Mouse (Mus musculus) hindbrain, postnatal 0 days (tissue): ENCODE results near the gene Atp5f1. TPM values are rescaled to one million over a fixed set of nuclear protein-coding genes. Genes with fewer than 3 reads are reported as not detected.
A peak's percentile ranks its signal among the peaks of the same experiment; 100 is the strongest.

ENCODE experiments used
- ATAC-seq: fragments of 200-750 bp; cut with Nextera tagmentation; 2 replicates; pipeline ENCODE4 v1.8.0; 2017; ENCODE audit warnings: mild to moderate bottlenecking, moderate TSS enrichment, moderate library complexity
- DNase-seq: peaks from one replicate; pipeline ENCODE4 v3.0.0-alpha.2; 2015; ENCODE audit warnings: low spot score
- H3K27ac ChIP-seq: fragments of 300-500 bp; sonication (generic); 2 replicates; pipeline ENCODE4 v1.5.1; 2014; ENCODE audit warnings: mild to moderate bottlenecking
- H3K27me3 ChIP-seq: fragments of 300-500 bp; sonication (generic); 2 replicates; pipeline ENCODE4 v1.6.1; 2014; ENCODE audit warnings: low read length, mixed read lengths; ENCODE audit not compliant: insufficient read depth
- H3K36me3 ChIP-seq: fragments of 300-500 bp; sonication (generic); 2 replicates; pipeline ENCODE4 v1.6.1; 2014; ENCODE audit warnings: low read length, mixed read lengths; ENCODE audit not compliant: insufficient read depth
- H3K4me1 ChIP-seq: fragments of 300-500 bp; sonication (generic); 2 replicates; pipeline ENCODE4 v1.6.1; 2014; ENCODE audit warnings: antibody characterized with exemption, low read length, mixed read lengths; ENCODE audit not compliant: insufficient read depth
- H3K4me2 ChIP-seq: fragments of 300-500 bp; sonication (generic); 2 replicates; pipeline ENCODE4 v1.6.1; 2014; ENCODE audit warnings: low read depth, mild to moderate bottlenecking, low read length, moderate library complexity, mixed read lengths
- H3K4me3 ChIP-seq: fragments of 300-500 bp; sonication (generic); 2 replicates; pipeline ENCODE4 v1.5.1; 2014; ENCODE audit warnings: low read length
- H3K9ac ChIP-seq: fragments of 300-500 bp; sonication (generic); replicated peaks from 2 replicates; pipeline ENCODE4 v1.6.1; 2014; ENCODE audit warnings: mild to moderate bottlenecking, low read length, moderate library complexity, mixed read lengths
- H3K9me3 ChIP-seq: fragments of 300-500 bp; sonication (generic); 2 replicates; pipeline ENCODE4 v1.6.1; 2016; ENCODE audit warnings: low read length, mixed read lengths
- CTCF ChIP-seq: IDR thresholded peaks from 2 replicates; pipeline ENCODE4 v1.5.1; 2016; ENCODE audit warnings: antibody characterized with exemption, control low read depth, low read depth
- WGBS: fragments of 180-500 bp; shearing (Covaris S2); extraction: QIAGEN DNeasy Blood & Tissue Kit; methylation state at CpG from one replicate; pipeline ENCODE4 v1.1.7; 2014; 5-methylcytosine and 5-hydroxymethylcytosine counted together
- polyA plus RNA-seq: library from polyadenylated mRNA; unstranded; fragments of >200 nt; fragmentation: Nextera tagmentation; extraction: Ambion mirVana; gene quantifications from 2 replicates; pipeline ENCODE4 v1.2.1, GENCODE M21; 2015
- total RNA-seq: library from RNA; depleted of rRNA; stranded (reverse); fragments of >200 nt; gene quantifications from 2 replicates; pipeline ENCODE4 v1.2.3, GENCODE M21; 2014

Atp5f1 gene
- total and polyA plus RNA-seq, 2 experiments from 2014 or later = 233 to 607 TPM

DNA sequence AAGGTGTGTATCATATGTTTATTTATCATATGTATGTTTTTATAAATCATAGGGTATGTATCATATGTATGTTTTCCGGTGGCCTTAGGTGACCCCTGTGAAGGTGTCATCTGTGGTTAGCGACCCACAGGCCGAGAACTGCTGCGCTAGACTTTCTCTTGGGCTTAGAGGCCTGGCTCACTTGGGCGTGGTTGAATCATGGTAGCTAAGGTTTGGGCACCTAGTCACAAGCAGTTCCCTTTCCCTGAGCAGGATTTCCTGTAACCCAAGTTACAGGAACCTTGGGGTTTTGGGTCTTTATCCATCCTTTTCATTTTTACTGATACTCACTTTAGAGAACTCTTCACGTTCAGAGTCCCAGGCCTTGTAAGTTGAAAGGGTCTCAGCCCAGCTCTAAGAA, 59.6 kb downstream of the Atp5f1 start:
- no peak overlapping the region for H3K9ac ChIP-seq
- no peak for TF ChIP-seq CTCF
- DNase-seq (no peak), ATAC-seq (no peak)
- no peaks in the 10 kb centered on the region for H3K9me3 ChIP-seq
- no peaks in the 10 kb centered on the region for H3K36me3 ChIP-seq
- no peaks in the 10 kb centered on the region for H3K4me1 ChIP-seq
- no peaks in the 10 kb centered on the region for H3K27me3 ChIP-seq
- no peak overlapping the region for H3K4me2 ChIP-seq
- H3K27ac ChIP-seq = no peak overlapping the region
- no peak overlapping the region for H3K4me3 ChIP-seq
- 78% methylated on average over 6 of the region's 6 CpGs for WGBS

DNA sequence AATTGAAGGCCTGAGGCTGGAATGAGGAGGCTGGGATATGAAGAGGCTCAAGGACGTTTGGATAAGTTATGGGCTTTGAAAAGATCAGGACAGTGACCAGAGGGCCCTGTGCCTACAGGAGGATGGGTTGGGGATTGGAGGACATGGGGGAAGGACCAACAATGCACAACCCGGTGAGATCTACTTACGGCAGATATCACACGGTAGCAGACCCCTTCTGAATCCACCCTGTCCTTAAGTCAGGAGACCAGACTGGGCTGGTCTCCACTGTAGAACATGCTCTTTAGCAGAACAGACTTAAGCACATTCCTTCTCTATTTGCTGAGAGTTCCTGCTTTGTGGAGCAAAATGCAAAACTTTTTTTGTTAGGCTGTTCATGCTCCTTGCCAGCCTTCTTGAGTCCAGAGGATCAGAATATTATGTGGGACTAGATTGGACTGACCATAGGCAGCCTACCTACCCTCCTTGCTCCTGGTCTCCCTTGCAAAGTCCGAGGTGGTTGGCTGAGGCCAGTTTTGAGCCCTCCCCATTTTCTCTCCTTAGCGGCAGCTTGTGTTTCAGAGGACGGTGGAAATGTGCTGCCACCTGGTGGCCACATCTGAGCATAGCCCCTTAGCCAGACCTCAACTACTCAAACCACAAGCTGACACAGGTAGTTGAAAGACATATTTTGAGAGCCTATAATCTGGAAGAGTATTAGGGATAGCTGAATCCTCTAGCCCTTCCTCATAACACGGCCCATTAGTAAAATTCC, 60.3 kb downstream of the Atp5f1 start:
- H3K36me3 ChIP-seq = no peaks in the 10 kb centered on the region
- WGBS = 43% methylated on average over 8 of the region's 8 CpGs
- no peak overlapping the region for H3K4me2 ChIP-seq
- no peak overlapping the region for H3K4me3 ChIP-seq
- ATAC-seq (peak; percentile 82), DNase-seq (peak; percentile 89)
- H3K9me3 ChIP-seq = no peaks in the 10 kb centered on the region
- peaks cover 3% of the 10 kb centered on the region; the same call in 1 of the 2 replicates for H3K4me1 ChIP-seq
- no peak overlapping the region for H3K9ac ChIP-seq
- no peak overlapping the region for H3K27ac ChIP-seq
- no peaks in the 10 kb centered on the region for H3K27me3 ChIP-seq
- TF ChIP-seq CTCF = peak; percentile 97

DNA sequence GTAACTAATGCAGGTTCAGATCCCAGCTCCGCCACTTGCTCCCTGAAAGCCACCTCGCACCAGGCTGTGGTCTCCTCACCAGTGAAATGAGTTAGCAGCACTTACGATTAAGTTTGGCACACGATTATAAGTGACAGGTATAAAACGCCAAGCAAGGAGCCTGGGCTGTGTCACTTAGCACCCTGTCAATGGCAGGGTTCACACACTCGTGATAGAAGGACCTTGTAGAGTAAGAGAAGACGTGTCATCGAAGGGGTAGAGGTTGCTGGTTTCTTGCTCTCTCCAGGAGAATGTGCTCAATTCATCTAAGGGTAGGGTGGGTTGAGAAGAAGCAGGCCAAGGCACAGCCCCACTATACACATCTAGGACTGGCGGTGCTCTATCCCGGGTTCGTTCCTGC, 61.0 kb downstream of the Atp5f1 start:
- H3K9ac ChIP-seq = no peak overlapping the region
- no peaks in the 10 kb centered on the region for H3K9me3 ChIP-seq
- WGBS = 94% methylated on average over 11 of the region's 11 CpGs
- no peak for ATAC-seq
- no peaks in the 10 kb centered on the region for H3K36me3 ChIP-seq
- no peak overlapping the region for H3K4me2 ChIP-seq
- no peak for TF ChIP-seq CTCF
- H3K27me3 ChIP-seq = no peaks in the 10 kb centered on the region
- no peak overlapping the region for H3K27ac ChIP-seq
- no peak for DNase-seq
- peaks cover 3% of the 10 kb centered on the region; the same call in 1 of the 2 replicates for H3K4me1 ChIP-seq
- H3K4me3 ChIP-seq = no peak overlapping the region

DNA sequence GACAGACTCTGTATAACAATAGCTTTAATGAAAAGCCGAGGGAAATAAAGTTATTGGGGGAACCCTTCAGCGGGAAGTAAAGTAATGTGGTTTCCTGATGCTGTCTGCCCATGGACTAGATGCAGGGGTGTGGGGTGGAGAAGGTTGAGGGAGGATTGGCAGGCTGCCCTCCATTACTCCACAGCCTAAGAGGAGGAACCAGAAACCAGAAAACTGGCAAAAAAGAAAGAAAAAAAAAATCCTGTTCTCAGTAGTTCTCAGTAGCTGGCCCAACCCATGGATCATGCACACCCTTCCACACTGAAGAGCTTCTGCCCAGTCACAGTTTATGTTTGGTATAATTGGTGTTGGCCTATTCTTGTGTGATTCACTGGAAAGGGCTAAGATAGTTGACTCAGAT, 61.6 kb downstream of the Atp5f1 start:
- WGBS = 77% methylated on average over 2 of the region's 2 CpGs
- Histone ChIP-seq H3K9me3 (no peaks in the 10 kb centered on the region), H3K27me3 (no peaks in the 10 kb centered on the region), H3K36me3 (no peaks in the 10 kb centered on the region), H3K27ac (no peak overlapping the region), H3K4me1 (peaks cover 3% of the 10 kb centered on the region; the same call in 1 of the 2 replicates), H3K9ac (no peak overlapping the region), H3K4me2 (no peak overlapping the region), H3K4me3 (no peak overlapping the region)
- ATAC-seq (no peak), DNase-seq (no peak)
- no peak for TF ChIP-seq CTCF

DNA sequence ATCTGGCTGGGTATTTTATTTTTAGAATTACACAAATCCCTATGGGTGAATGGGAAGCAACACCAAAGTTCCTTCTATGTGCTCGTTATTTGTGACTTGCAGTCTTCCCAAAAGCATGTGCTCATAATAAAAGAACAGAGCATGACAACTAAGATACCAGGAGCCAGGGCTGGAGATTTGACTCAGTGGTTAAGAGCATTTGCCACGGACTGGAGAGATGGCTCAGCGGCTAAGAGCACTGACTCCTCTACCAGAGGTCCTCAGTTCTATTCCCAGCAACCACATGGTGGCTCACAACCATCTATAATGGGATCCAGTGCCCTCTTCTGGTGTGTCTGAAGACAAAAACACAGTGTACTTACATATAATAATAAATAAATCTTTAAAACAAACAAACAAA, 63.1 kb downstream of the Atp5f1 start:
- ATAC-seq = no peak
- H3K9ac ChIP-seq = no peak overlapping the region
- TF ChIP-seq CTCF = no peak
- no peaks in the 10 kb centered on the region for H3K36me3 ChIP-seq
- H3K9me3 ChIP-seq = no peaks in the 10 kb centered on the region
- H3K4me1 ChIP-seq = peaks cover 3% of the 10 kb centered on the region; the same call in 1 of the 2 replicates
- DNase-seq = no peak
- H3K4me3 ChIP-seq = no peak overlapping the region
- no peaks in the 10 kb centered on the region for H3K27me3 ChIP-seq
- WGBS = 81% methylated on average over 3 of the region's 3 CpGs
- H3K27ac ChIP-seq = no peak overlapping the region
- H3K4me2 ChIP-seq = no peak overlapping the region

DNA sequence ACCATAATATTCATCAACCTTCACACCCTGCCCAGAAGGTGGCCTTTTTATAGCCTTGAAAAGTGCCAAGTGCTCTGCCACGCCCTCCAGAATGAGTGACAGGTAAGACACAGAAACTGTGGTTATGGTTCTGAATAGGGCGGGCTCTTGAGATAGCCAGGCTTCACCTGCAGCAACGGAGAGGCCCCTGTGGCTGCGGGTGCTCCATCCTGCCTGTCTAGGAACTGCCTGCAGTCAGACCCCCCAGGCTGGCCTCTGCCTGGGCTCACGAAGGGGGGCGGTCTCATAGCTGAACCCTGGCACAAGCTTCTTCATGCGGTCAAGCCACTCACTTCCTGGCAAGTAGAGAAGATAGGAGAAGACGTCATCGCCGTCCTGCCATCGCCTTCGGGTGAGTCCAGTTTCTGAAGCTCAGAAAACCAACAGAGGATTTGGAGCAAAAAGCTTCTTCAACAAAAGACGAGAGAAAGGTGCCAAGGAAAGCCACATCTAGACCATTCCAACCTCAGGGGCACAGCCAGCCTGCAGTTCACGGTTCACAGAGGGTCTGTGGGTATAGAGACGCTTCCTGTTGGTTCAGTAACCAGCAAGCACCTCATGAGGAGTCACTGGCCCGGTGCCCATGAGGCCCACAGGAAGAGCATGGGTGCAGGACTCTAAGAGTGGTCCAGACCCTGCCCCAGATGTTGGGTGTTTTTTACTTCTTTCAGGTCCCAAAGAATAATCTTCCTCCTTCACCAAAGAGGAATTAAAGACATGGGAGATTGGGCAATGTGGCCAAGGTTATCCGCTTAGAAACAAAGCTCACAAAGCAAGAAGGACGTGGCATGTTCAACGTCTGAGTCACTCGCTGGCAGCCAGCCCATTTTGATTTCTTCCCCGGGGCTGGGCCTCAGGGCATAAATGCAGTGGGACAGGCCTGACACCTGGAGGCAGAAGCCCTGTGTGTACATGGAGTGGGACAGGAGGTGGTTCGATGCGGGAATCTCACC, 65.0 kb downstream of the Atp5f1 start:
- 75% methylated on average over 23 of the region's 23 CpGs for whole genome bisulfite sequencing
- DNase-seq (peak; percentile 60), ATAC-seq (peak; percentile 21; the same call in 1 of the 2 replicates)
- Histone ChIP-seq H3K9ac (no peak overlapping the region), H3K36me3 (no peaks in the 10 kb centered on the region), H3K4me1 (peaks cover 3% of the 10 kb centered on the region; the same call in 1 of the 2 replicates), H3K9me3 (no peaks in the 10 kb centered on the region), H3K4me3 (no peak overlapping the region), H3K27me3 (no peaks in the 10 kb centered on the region), H3K4me2 (no peak overlapping the region), H3K27ac (no peak overlapping the region)
- peak; percentile 62 for TF ChIP-seq CTCF
